Mouse (Mus musculus): Measurements from ENCODE around the gene Slc25a51.

- TF ChIP-seq CTCF (IDR thresholded peaks at IDR 0.05; ENCODE audit: borderline replicate concordance, control insufficient read depth, extremely low read depth, insufficient read depth, low read length, poor library complexity) (no peak), POLR2A (IDR thresholded peaks at IDR 0.05; ENCODE audit: control insufficient read depth, extremely low read depth, insufficient read depth, low read length, poor library complexity) (no peak)
Observed at GRCm38 (mm10) chr4:45434681-45435080, 26.1 kb upstream of the Slc25a51 start.
